Mouse (Mus musculus): ENCODE data around the gene Per1. TPM values are rescaled to one million over a fixed set of nuclear protein-coding genes. Genes with fewer than 3 reads are reported as not detected.

Gene Per1
- polyA plus RNA-seq, 1 experiment from 2014 or later, result 30.0 TPM

- ATAC-seq (peak; percentile 1; the same call in 1 of the 2 replicates), DNase-seq (ENCODE audit: low spot score) (peak; percentile 90)
- peak overlapping the region; percentile 100 for H3K27ac ChIP-seq (ENCODE audit: low read length)
- H3K4me1 ChIP-seq (ENCODE audit: insufficient read depth, low read depth, low read length), result peaks cover 16% of the 10 kb centered on the region
- under 1% methylated on average over 22 of the region's 22 CpGs for WGBS
- peak overlapping the region; percentile 79 for H3K9ac ChIP-seq (replicated peaks; ENCODE audit: low read depth)
- peak; percentile 99 for TF ChIP-seq EP300 (IDR thresholded peaks at IDR 0.05)
- no peak for TF ChIP-seq CTCF (IDR thresholded peaks at IDR 0.05)
- no peaks in the 10 kb centered on the region for H3K9me3 ChIP-seq (ENCODE audit: low read length)
- peak overlapping the region; percentile 76 for H3K4me2 ChIP-seq (replicated peaks; ENCODE audit: low read depth, low read length)
- H3K27me3 ChIP-seq (replicated peaks; ENCODE audit: insufficient read depth, low read length), result no peaks in the 10 kb centered on the region
- peak overlapping the region; percentile 97 for H3K4me3 ChIP-seq (ENCODE audit: low read depth, low read length)
- peaks cover 40% of the 10 kb centered on the region for H3K36me3 ChIP-seq (ENCODE audit: insufficient read depth, low read length)
Observed at GRCm38 (mm10) chr11:69099177-69099914, 4.3 kb downstream of the Per1 start.

GRCm38 (mm10) chr11:69099915-69100345 lies 4.9 kb downstream of the Per1 start:
- peaks cover 46% of the 10 kb centered on the region for H3K36me3 ChIP-seq (ENCODE audit: insufficient read depth, low read length)
- peak overlapping the region; percentile 79 for H3K9ac ChIP-seq (replicated peaks; ENCODE audit: low read depth)
- H3K4me1 ChIP-seq (ENCODE audit: insufficient read depth, low read depth, low read length), result peaks cover 16% of the 10 kb centered on the region
- peak overlapping the region; percentile 100 for H3K27ac ChIP-seq (ENCODE audit: low read length)
- peak overlapping the region; percentile 76 for H3K4me2 ChIP-seq (replicated peaks; ENCODE audit: low read depth, low read length)
- peak; percentile 97 for DNase-seq (ENCODE audit: low spot score)
- H3K4me3 ChIP-seq (ENCODE audit: low read depth, low read length), result peak overlapping the region; percentile 97
- no peaks in the 10 kb centered on the region for H3K27me3 ChIP-seq (replicated peaks; ENCODE audit: insufficient read depth, low read length)
- H3K9me3 ChIP-seq (ENCODE audit: low read length), result no peaks in the 10 kb centered on the region
- peak; percentile 10 for ATAC-seq
- TF ChIP-seq EP300 (IDR thresholded peaks at IDR 0.05) (no peak), CTCF (IDR thresholded peaks at IDR 0.05) (peak; percentile 49)
- WGBS, result 1% methylated on average over 23 of the region's 23 CpGs

- WGBS, result 83% methylated on average over 20 of the region's 20 CpGs
Observed at GRCm38 (mm10) chr11:69100639-69101360, 5.8 kb downstream of the Per1 start.

GRCm38 (mm10) chr11:69101604-69102402 lies 6.8 kb downstream of the Per1 start:
- Histone ChIP-seq H3K4me3 (ENCODE audit: low read depth, low read length) (no peak overlapping the region), H3K27ac (ENCODE audit: low read length) (no peak overlapping the region), H3K9me3 (ENCODE audit: low read length) (no peaks in the 10 kb centered on the region), H3K9ac (replicated peaks; ENCODE audit: low read depth) (no peak overlapping the region), H3K4me1 (ENCODE audit: insufficient read depth, low read depth, low read length) (peaks cover 16% of the 10 kb centered on the region), H3K36me3 (ENCODE audit: insufficient read depth, low read length) (peaks cover 65% of the 10 kb centered on the region), H3K4me2 (replicated peaks; ENCODE audit: low read depth, low read length) (no peak overlapping the region), H3K27me3 (replicated peaks; ENCODE audit: insufficient read depth, low read length) (no peaks in the 10 kb centered on the region)
- WGBS, result 90% methylated on average over 20 of the region's 21 CpGs
- TF ChIP-seq CTCF (IDR thresholded peaks at IDR 0.05) (no peak), EP300 (IDR thresholded peaks at IDR 0.05) (no peak)
- DNase-seq (ENCODE audit: low spot score) (no peak), ATAC-seq (no peak)

More at GRCm38 (mm10) chr11:69100639-69101360, 5.8 kb downstream of the Per1 start:
- Histone ChIP-seq H3K9ac (replicated peaks; ENCODE audit: low read depth) (no peak overlapping the region), H3K4me2 (replicated peaks; ENCODE audit: low read depth, low read length) (peak overlapping the region; percentile 76), H3K4me3 (ENCODE audit: low read depth, low read length) (peak overlapping the region; percentile 97), H3K27me3 (replicated peaks; ENCODE audit: insufficient read depth, low read length) (no peaks in the 10 kb centered on the region), H3K27ac (ENCODE audit: low read length) (0 out of 2 replicates have a peak overlapping the region, but pooled peaks have one; percentile 100), H3K9me3 (ENCODE audit: low read length) (no peaks in the 10 kb centered on the region), H3K4me1 (ENCODE audit: insufficient read depth, low read depth, low read length) (peaks cover 16% of the 10 kb centered on the region), H3K36me3 (ENCODE audit: insufficient read depth, low read length) (peaks cover 55% of the 10 kb centered on the region)
- ATAC-seq, result no peak
- no peak for TF ChIP-seq EP300 (IDR thresholded peaks at IDR 0.05)
- no peak for TF ChIP-seq CTCF (IDR thresholded peaks at IDR 0.05)
- peak; percentile 26 for DNase-seq (ENCODE audit: low spot score)

- peaks cover 70% of the 10 kb centered on the region for H3K36me3 ChIP-seq (ENCODE audit: insufficient read depth, low read length)
- H3K4me3 ChIP-seq (ENCODE audit: low read depth, low read length), result no peak overlapping the region
- no peaks in the 10 kb centered on the region for H3K27me3 ChIP-seq (replicated peaks; ENCODE audit: insufficient read depth, low read length)
- no peak overlapping the region for H3K4me2 ChIP-seq (replicated peaks; ENCODE audit: low read depth, low read length)
- WGBS, result 95% methylated on average over 7 of the region's 7 CpGs
- DNase-seq (ENCODE audit: low spot score), result no peak
- ATAC-seq, result no peak
- H3K4me1 ChIP-seq (ENCODE audit: insufficient read depth, low read depth, low read length), result peaks cover 16% of the 10 kb centered on the region
- no peaks in the 10 kb centered on the region for H3K9me3 ChIP-seq (ENCODE audit: low read length)
- no peak overlapping the region for H3K9ac ChIP-seq (replicated peaks; ENCODE audit: low read depth)
- TF ChIP-seq EP300 (IDR thresholded peaks at IDR 0.05) (no peak), CTCF (IDR thresholded peaks at IDR 0.05) (no peak)
- no peak overlapping the region for H3K27ac ChIP-seq (ENCODE audit: low read length)
Observed at GRCm38 (mm10) chr11:69102403-69102725, 7.3 kb downstream of the Per1 start.

GRCm38 (mm10) chr11:69103121-69103520 lies 8.1 kb downstream of the Per1 start:
- Histone ChIP-seq H3K9ac (replicated peaks; ENCODE audit: low read depth) (no peak overlapping the region), H3K9me3 (ENCODE audit: low read length) (no peaks in the 10 kb centered on the region), H3K4me2 (replicated peaks; ENCODE audit: low read depth, low read length) (no peak overlapping the region), H3K4me3 (ENCODE audit: low read depth, low read length) (no peak overlapping the region), H3K4me1 (ENCODE audit: insufficient read depth, low read depth, low read length) (peaks cover 11% of the 10 kb centered on the region), H3K27ac (ENCODE audit: low read length) (no peak overlapping the region), H3K27me3 (replicated peaks; ENCODE audit: insufficient read depth, low read length) (no peaks in the 10 kb centered on the region), H3K36me3 (ENCODE audit: insufficient read depth, low read length) (peaks cover 77% of the 10 kb centered on the region)
- 95% methylated on average over 14 of the region's 14 CpGs for WGBS
- DNase-seq (ENCODE audit: low spot score), result no peak
- no peak for ATAC-seq
- TF ChIP-seq CTCF (IDR thresholded peaks at IDR 0.05) (no peak), EP300 (IDR thresholded peaks at IDR 0.05) (no peak)
